Mouse (Mus musculus): ENCODE measurements around the gene Arhgap29. TPM values are rescaled to one million over a fixed set of nuclear protein-coding genes. Genes with fewer than 3 reads are reported as not detected.

The Arhgap29 gene
- 10.6 and 13.1 TPM in 2 replicates for polyA plus RNA-seq (2015; fragmentation: Nextera tagmentation; extraction: Ambion mirVana)

GRCm38 (mm10) chr3:121952041-121952591, at the start of gene Arhgap29:
Arhgap29 (plus strand) TSS chr3:121952541.

GRCm38 (mm10) chr3:122043799-122044547, 91.6 kb downstream of the Arhgap29 start, which contains the start of gene Abca4:
Abca4 (plus strand) TSS chr3:122044443.

Other genes with a start within 250 kb of the Arhgap29 start
- 4.0 and 4.1 TPM in 2 replicates for gene F3, start 229.0 kb upstream of the Arhgap29 start, polyA plus RNA-seq (2015; fragmentation: Nextera tagmentation; extraction: Ambion mirVana)
- 17.5 and 18.8 TPM in 2 replicates for gene Abcd3, start 137.2 kb upstream of the Arhgap29 start, polyA plus RNA-seq (2015; fragmentation: Nextera tagmentation; extraction: Ambion mirVana)
- gene Abca4, start 91.9 kb downstream of the Arhgap29 start, polyA plus RNA-seq (2015; fragmentation: Nextera tagmentation; extraction: Ambion mirVana): 0.51 and 0.78 TPM in 2 replicates